Comparison of ENCODE assay signal across 9 mouse cellular contexts in the genomic region with DNA sequence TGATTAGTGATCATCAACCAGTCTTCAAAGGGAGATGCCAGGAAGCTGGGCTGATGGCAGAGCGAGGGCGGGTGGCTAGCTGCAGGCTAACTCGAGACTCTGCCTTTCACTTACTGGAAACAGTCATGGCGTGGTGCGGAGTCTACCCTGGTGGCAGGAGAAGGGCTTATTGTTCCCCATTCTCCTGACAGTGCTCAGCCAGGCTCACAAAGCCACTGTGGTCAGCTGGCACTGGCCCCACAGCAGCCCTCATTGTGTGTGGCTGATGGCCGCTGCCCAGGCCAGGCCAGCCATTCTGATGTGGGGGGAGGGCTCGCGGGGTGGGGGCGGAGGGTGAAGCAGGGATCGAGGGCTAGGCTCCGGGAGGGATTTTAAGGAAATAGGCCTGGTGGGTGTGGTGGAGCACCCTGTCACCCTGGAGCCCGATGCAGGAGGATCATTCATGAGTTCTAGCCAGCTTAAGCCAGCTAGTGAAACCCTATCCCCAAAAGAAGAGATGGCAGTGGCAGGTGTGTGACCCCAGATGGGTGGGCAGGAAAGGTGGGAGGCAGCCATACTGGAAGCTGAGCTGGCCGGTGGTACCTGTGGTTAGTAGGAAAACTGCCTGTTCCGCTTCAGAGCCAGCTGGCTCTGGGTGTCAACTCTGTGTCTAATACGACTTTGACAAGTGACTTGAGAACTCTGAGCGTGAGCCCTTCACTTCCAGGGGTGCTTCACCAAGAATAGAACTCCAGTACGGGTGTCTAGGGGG. TPM values are rescaled to one million over a fixed set of nuclear protein-coding genes. Genes with fewer than 3 reads are reported as not detected.
DNase-seq lines count a peak whose midpoint lies in the region; ATAC-seq and TF ChIP-seq lines count a peak whose summit lies in the region.
"Had no signal": no experiment of that assay in that cellular context is flagged by ENCODE, and none has a peak within 500 bp of the region (broad histone marks: within the 10 kb centered on the region; RNA-seq: fewer than 3 reads in every experiment).

No protein-coding gene starts in this region.

- no peak overlapping the region for H3K4me3 ChIP-seq in kidney, adult 2 months (ENCODE audit: insufficient read depth, low read depth, low read length)
- H3K4me3 ChIP-seq in limb, embryonic 11.5 days (ENCODE audit: low read depth, low read length), result no peak overlapping the region
- H3K4me3 ChIP-seq: myocyte had no signal

- no peak for ATAC-seq in limb, embryonic 11.5 days (ENCODE audit: insufficient number of reproducible peaks, low FRiP score, low TSS enrichment, low read depth)

- no peak for TF ChIP-seq CTCF in kidney, adult 2 months (conservative IDR thresholded peaks at IDR 0.05; ENCODE audit: insufficient read depth, insufficient read length, low read depth, low read length)

- no peaks in the 10 kb centered on the region for H3K4me1 ChIP-seq in kidney, adult 2 months (ENCODE audit: control insufficient read depth, insufficient read depth, low read length)
- peaks cover 11% of the 10 kb centered on the region for H3K4me1 ChIP-seq in limb, embryonic 11.5 days (ENCODE audit: control insufficient read depth, insufficient read depth, low read length)

- no peak overlapping the region for H3K4me2 ChIP-seq in limb, embryonic 11.5 days (ENCODE audit: low read depth, severe bottlenecking)

- no peaks in the 10 kb centered on the region for H3K27me3 ChIP-seq in kidney, adult 2 months (replicated peaks; ENCODE audit: control insufficient read depth, insufficient read depth, low read length)
- no peaks in the 10 kb centered on the region for H3K27me3 ChIP-seq in limb, embryonic 11.5 days (ENCODE audit: control insufficient read depth, insufficient read depth, low read length)

- no peaks in the 10 kb centered on the region for H3K9me3 ChIP-seq in limb, embryonic 11.5 days (ENCODE audit: control insufficient read depth, low read length)

- no peaks in the 10 kb centered on the region for H3K36me3 ChIP-seq in kidney, adult 2 months (ENCODE audit: control insufficient read depth, insufficient read depth, low read length)
- H3K36me3 ChIP-seq in limb, embryonic 11.5 days (ENCODE audit: control insufficient read depth, insufficient read depth, low read length), result peaks cover 2% of the 10 kb centered on the region; the same call in 1 of the 2 replicates

- DNase-seq in kidney, adult 2 months, result no peak
- no peak for DNase-seq in kidney, postnatal 4 days
- DNase-seq in CD4-positive helper T cell, adult 2 months (ENCODE audit: low read depth, low spot score), result peak; percentile 34
- peak; percentile 16 for DNase-seq in T-cell, adult 2 months (ENCODE audit: low spot score)
- DNase-seq in limb, embryonic 11.5 days (ENCODE audit: low spot score), result no peak
- no peak for DNase-seq in adipocyte (ENCODE audit: low spot score)
- no peak for DNase-seq in cerebellum, adult 9-10 months
- no peak for DNase-seq in ovary, postnatal 14 days (ENCODE audit: low spot score)

- no peak for TF ChIP-seq POLR2A in kidney, adult 2 months (IDR thresholded peaks at IDR 0.05; ENCODE audit: low read depth, low read length)

- H3K27ac ChIP-seq in kidney, adult 2 months (ENCODE audit: insufficient read depth, low read depth, low read length), result 0 out of 2 replicates have a peak overlapping the region, but pooled peaks have one; percentile 7
- 0 out of 2 replicates have a peak overlapping the region, but pooled peaks have one; percentile 42 for H3K27ac ChIP-seq in limb, embryonic 11.5 days (replicated peaks; ENCODE audit: low read depth, low read length)

- 65% methylated on average over 17 of the region's 17 CpGs for WGBS in kidney, adult 2 months
- WGBS in limb, embryonic 11.5 days, result 71% methylated on average over 17 of the region's 17 CpGs

- H3K9ac ChIP-seq in limb, embryonic 11.5 days (ENCODE audit: low read length), result no peak overlapping the region

RNA-seq across cellular contexts. Expression of a gene that starts 10.8 kb away (rescaled TPM):
- 89.1 and 95.7 TPM in 2 replicates for polyA plus RNA-seq in kidney, adult 2 months (2012; rRNA removed)
- 69.0 and 73.9 TPM in 2 replicates for polyA plus RNA-seq in limb, embryonic 11.5 days (2014; fragmentation: Nextera tagmentation; extraction: Ambion mirVana)

RNA-seq across cellular contexts. Expression of a gene that starts 21.8 kb away (rescaled TPM):
- polyA plus RNA-seq in kidney, adult 2 months (2012; rRNA removed), result 127 and 164 TPM in 2 replicates
- polyA plus RNA-seq in limb, embryonic 11.5 days (2014; fragmentation: Nextera tagmentation; extraction: Ambion mirVana), result 0.53 and 0.55 TPM in 2 replicates

RNA-seq across cellular contexts. Expression of a gene that starts 27.5 kb away (rescaled TPM):
- 11.4 and 12.1 TPM in 2 replicates for polyA plus RNA-seq in kidney, adult 2 months (2012; rRNA removed)
- polyA plus RNA-seq in limb, embryonic 11.5 days (2014; fragmentation: Nextera tagmentation; extraction: Ambion mirVana), result 14.5 and 16.1 TPM in 2 replicates

Comparison
In these comparisons a context has a peak if more than half of its experiments do, and no peak if none do; other contexts are left out.
1. DNase-seq: peak in CD4-positive helper T cell, adult 2 months (single experiment) and T-cell, adult 2 months (single experiment); none in kidney, adult 2 months (single experiment), kidney, postnatal 4 days (0 of 2), limb, embryonic 11.5 days (single experiment), adipocyte (single experiment), cerebellum, adult 9-10 months (single experiment) and ovary, postnatal 14 days (single experiment).
2. RNA of a gene that starts 21.8 kb away (polyA plus RNA-seq): 127 to 164 TPM in kidney, adult 2 months; 0.53 to 0.55 TPM in limb, embryonic 11.5 days; every median in the first group is over 10 times any median in the second.